Mouse (Mus musculus) ES-CJ7 (cell line): ENCODE results near the gene Ranbp17.

Experiments
- DNase-seq: peaks from one replicate; pipeline ENCODE4 v3.0.0; 2011; ENCODE audit warnings: low read depth, low spot score

Ranbp17 gene

GRCm38 (mm10) chr11:33422226-33422625 lies 91.3 kb downstream of the Ranbp17 start:
- DNase-seq = no peak

GRCm38 (mm10) chr11:33404651-33405050 lies 108.9 kb downstream of the Ranbp17 start:
- no peak for DNase-seq

- DNase-seq = no peak
These were observed 114.2 kb downstream of the Ranbp17 start for GRCm38 (mm10) chr11:33399346-33399745.

- no peak for DNase-seq
These were observed 114.8 kb downstream of the Ranbp17 start for GRCm38 (mm10) chr11:33398701-33399100.

- no peak for DNase-seq
These were observed 117.3 kb downstream of the Ranbp17 start for GRCm38 (mm10) chr11:33396275-33396674.

GRCm38 (mm10) chr11:33394093-33394492 lies 119.5 kb downstream of the Ranbp17 start:
- no peak for DNase-seq

GRCm38 (mm10) chr11:33388685-33389084 lies 124.9 kb downstream of the Ranbp17 start:
- DNase-seq = no peak

GRCm38 (mm10) chr11:33361867-33362266 lies 151.7 kb downstream of the Ranbp17 start:
- DNase-seq = no peak

- no peak for DNase-seq
These were observed 164.3 kb downstream of the Ranbp17 start for GRCm38 (mm10) chr11:33349269-33349668.

GRCm38 (mm10) chr11:33342061-33342460 lies 171.5 kb downstream of the Ranbp17 start:
- no peak for DNase-seq

GRCm38 (mm10) chr11:33336552-33337121 lies 176.9 kb downstream of the Ranbp17 start:
- DNase-seq = peak; percentile 71

- peak; percentile 17 for DNase-seq
These were observed 177.9 kb downstream of the Ranbp17 start for GRCm38 (mm10) chr11:33335616-33336015.

GRCm38 (mm10) chr11:33332137-33332536 lies 181.4 kb downstream of the Ranbp17 start:
- DNase-seq = no peak

- DNase-seq = no peak
These were observed 194.4 kb downstream of the Ranbp17 start for GRCm38 (mm10) chr11:33319006-33319611.

GRCm38 (mm10) chr11:33309566-33309965 lies 204.0 kb downstream of the Ranbp17 start:
- DNase-seq = no peak

GRCm38 (mm10) chr11:33300859-33301258 lies 212.7 kb downstream of the Ranbp17 start:
- no peak for DNase-seq

- DNase-seq = no peak
These were observed 214.2 kb downstream of the Ranbp17 start for GRCm38 (mm10) chr11:33299371-33299770.

GRCm38 (mm10) chr11:33297121-33297520 lies 216.4 kb downstream of the Ranbp17 start:
- no peak for DNase-seq

GRCm38 (mm10) chr11:33295422-33295821 lies 218.1 kb downstream of the Ranbp17 start:
- no peak for DNase-seq

GRCm38 (mm10) chr11:33294063-33294462 lies 219.5 kb downstream of the Ranbp17 start:
- no peak for DNase-seq

- no peak for DNase-seq
These were observed 235.0 kb downstream of the Ranbp17 start for GRCm38 (mm10) chr11:33278571-33278970.

GRCm38 (mm10) chr11:33276637-33277036 lies 236.9 kb downstream of the Ranbp17 start, which contains the start of gene Gm12117:
TSS of gene Gm12117 (minus strand) at chr11:33276737.
- no peak for DNase-seq

GRCm38 (mm10) chr11:33274816-33275215 lies 238.7 kb downstream of the Ranbp17 start:
- no peak for DNase-seq
